Mouse (Mus musculus): ENCODE results near the gene Slc30a3. TPM values are rescaled to one million over a fixed set of nuclear protein-coding genes. Genes with fewer than 3 reads are reported as not detected.

The Slc30a3 gene
- not detected in 2 replicates for polyA plus RNA-seq (2011; ENCODE audit: insufficient read length, low read depth, missing spikeins)

GRCm38 (mm10) chr5:31108000-31108490 lies at the start of gene Slc30a3:
TSS of gene Slc30a3 (minus strand) at chr5:31108237.
- no peaks in the 10 kb centered on the region for H3K4me1 ChIP-seq (ENCODE audit: control insufficient read depth, insufficient read depth, low read length)
- TF ChIP-seq CTCF (IDR thresholded peaks at IDR 0.05; ENCODE audit: borderline replicate concordance, insufficient read depth, low read length) (no peak), POLR2A (IDR thresholded peaks at IDR 0.05; ENCODE audit: low read depth, low read length) (no peak)
- H3K4me3 ChIP-seq (ENCODE audit: insufficient read depth, low read length): no peak within 1 kb of the TSS
- H3K27ac ChIP-seq (ENCODE audit: insufficient read depth, low read length): no peak within 1 kb of the TSS

GRCm38 (mm10) chr5:31154152-31154553 lies 46.1 kb upstream of the Slc30a3 start, which contains the start of gene Mpv17:
TSS of gene Mpv17 (minus strand) at chr5:31154251.
- TF ChIP-seq CTCF (IDR thresholded peaks at IDR 0.05; ENCODE audit: borderline replicate concordance, insufficient read depth, low read length) (no peak), POLR2A (IDR thresholded peaks at IDR 0.05; ENCODE audit: low read depth, low read length) (peak; percentile 90)
- Histone ChIP-seq H3K4me3 (ENCODE audit: insufficient read depth, low read length) (peak within 1 kb of the TSS; percentile 59), H3K27ac (ENCODE audit: insufficient read depth, low read length) (peak within 1 kb of the TSS; percentile 6; the same call in 1 of the 2 replicates)

GRCm38 (mm10) chr5:31153516-31154151 lies 45.6 kb upstream of the Slc30a3 start:
- Histone ChIP-seq H3K4me3 (ENCODE audit: insufficient read depth, low read length) (peak overlapping the region; percentile 59), H3K27ac (ENCODE audit: insufficient read depth, low read length) (no peak overlapping the region), H3K4me1 (ENCODE audit: control insufficient read depth, insufficient read depth, low read length) (peaks cover 4% of the 10 kb centered on the region)
- TF ChIP-seq POLR2A (IDR thresholded peaks at IDR 0.05; ENCODE audit: low read depth, low read length) (no peak), CTCF (IDR thresholded peaks at IDR 0.05; ENCODE audit: borderline replicate concordance, insufficient read depth, low read length) (no peak)

More at GRCm38 (mm10) chr5:31154152-31154553, 46.1 kb upstream of the Slc30a3 start, which contains the start of gene Mpv17:
- peaks cover 4% of the 10 kb centered on the region for H3K4me1 ChIP-seq (ENCODE audit: control insufficient read depth, insufficient read depth, low read length)

- peaks cover 4% of the 10 kb centered on the region for H3K4me1 ChIP-seq (ENCODE audit: control insufficient read depth, insufficient read depth, low read length)
- TF ChIP-seq POLR2A (IDR thresholded peaks at IDR 0.05; ENCODE audit: low read depth, low read length) (no peak), CTCF (IDR thresholded peaks at IDR 0.05; ENCODE audit: borderline replicate concordance, insufficient read depth, low read length) (no peak)
- no peak overlapping the region for H3K27ac ChIP-seq (ENCODE audit: insufficient read depth, low read length)
Measured at GRCm38 (mm10) chr5:31151746-31152145, 43.7 kb upstream of the Slc30a3 start.

GRCm38 (mm10) chr5:31149781-31150180 lies 41.7 kb upstream of the Slc30a3 start:
- Histone ChIP-seq H3K4me3 (ENCODE audit: insufficient read depth, low read length) (no peak overlapping the region), H3K4me1 (ENCODE audit: control insufficient read depth, insufficient read depth, low read length) (peaks cover 4% of the 10 kb centered on the region), H3K27ac (ENCODE audit: insufficient read depth, low read length) (no peak overlapping the region)
- TF ChIP-seq POLR2A (IDR thresholded peaks at IDR 0.05; ENCODE audit: low read depth, low read length) (no peak), CTCF (IDR thresholded peaks at IDR 0.05; ENCODE audit: borderline replicate concordance, insufficient read depth, low read length) (no peak)

More at GRCm38 (mm10) chr5:31151746-31152145, 43.7 kb upstream of the Slc30a3 start:
- H3K4me3 ChIP-seq (ENCODE audit: insufficient read depth, low read length): no peak overlapping the region

- Histone ChIP-seq H3K4me1 (ENCODE audit: control insufficient read depth, insufficient read depth, low read length) (no peaks in the 10 kb centered on the region), H3K27ac (ENCODE audit: insufficient read depth, low read length) (no peak overlapping the region), H3K4me3 (ENCODE audit: insufficient read depth, low read length) (no peak overlapping the region)
- TF ChIP-seq CTCF (IDR thresholded peaks at IDR 0.05; ENCODE audit: borderline replicate concordance, insufficient read depth, low read length) (no peak), POLR2A (IDR thresholded peaks at IDR 0.05; ENCODE audit: low read depth, low read length) (no peak)
Measured at GRCm38 (mm10) chr5:31138968-31139425, 31.0 kb upstream of the Slc30a3 start.

- H3K27ac ChIP-seq (ENCODE audit: insufficient read depth, low read length): no peak within 1 kb of the TSS
- no peak for TF ChIP-seq POLR2A (IDR thresholded peaks at IDR 0.05; ENCODE audit: low read depth, low read length)
- TF ChIP-seq CTCF (IDR thresholded peaks at IDR 0.05; ENCODE audit: borderline replicate concordance, insufficient read depth, low read length): no peak
- no peaks in the 10 kb centered on the region for H3K4me1 ChIP-seq (ENCODE audit: control insufficient read depth, insufficient read depth, low read length)
- H3K4me3 ChIP-seq (ENCODE audit: insufficient read depth, low read length): no peak within 1 kb of the TSS
Measured at GRCm38 (mm10) chr5:31138241-31138967, 30.4 kb upstream of the Slc30a3 start, which contains the start of gene Ucn. TSS of gene Ucn (minus strand) at chr5:31138829.

GRCm38 (mm10) chr5:31137658-31138057 lies 29.6 kb upstream of the Slc30a3 start:
- H3K4me1 ChIP-seq (ENCODE audit: control insufficient read depth, insufficient read depth, low read length): no peaks in the 10 kb centered on the region
- TF ChIP-seq POLR2A (IDR thresholded peaks at IDR 0.05; ENCODE audit: low read depth, low read length) (no peak), CTCF (IDR thresholded peaks at IDR 0.05; ENCODE audit: borderline replicate concordance, insufficient read depth, low read length) (no peak)
- H3K27ac ChIP-seq (ENCODE audit: insufficient read depth, low read length): no peak overlapping the region

GRCm38 (mm10) chr5:31136730-31137424 lies 28.8 kb upstream of the Slc30a3 start:
- TF ChIP-seq POLR2A (IDR thresholded peaks at IDR 0.05; ENCODE audit: low read depth, low read length) (no peak), CTCF (IDR thresholded peaks at IDR 0.05; ENCODE audit: borderline replicate concordance, insufficient read depth, low read length) (no peak)
- Histone ChIP-seq H3K4me1 (ENCODE audit: control insufficient read depth, insufficient read depth, low read length) (no peaks in the 10 kb centered on the region), H3K27ac (ENCODE audit: insufficient read depth, low read length) (no peak overlapping the region), H3K4me3 (ENCODE audit: insufficient read depth, low read length) (no peak overlapping the region)

More at GRCm38 (mm10) chr5:31137658-31138057, 29.6 kb upstream of the Slc30a3 start:
- H3K4me3 ChIP-seq (ENCODE audit: insufficient read depth, low read length): no peak overlapping the region

All from embryonic fibroblast, embryonic 13.5 days (primary cell).